Mouse (Mus musculus): Measurements from ENCODE around the gene Galnt15.

GRCm38 (mm10) chr14:32054788-32055187 is 26.0 kb downstream of the Galnt15 start:
- no peak for TF ChIP-seq CTCF (IDR thresholded peaks at IDR 0.05; ENCODE audit: control insufficient read depth, insufficient read depth, insufficient replicate concordance, low read depth, low read length)
- no peak for TF ChIP-seq POLR2A (IDR thresholded peaks at IDR 0.05; ENCODE audit: control insufficient read depth, low read depth, low read length)

Measured in testis, adult 2 months (tissue).